Mouse (Mus musculus): ENCODE results near the gene Pitpnc1. TPM values are rescaled to one million over a fixed set of nuclear protein-coding genes. Genes with fewer than 3 reads are reported as not detected.
A peak's percentile ranks its signal among the peaks of the same experiment; 100 is the strongest.

Gene Pitpnc1
- polyA plus RNA-seq, 1 experiment, result 23.1 TPM

- peaks cover 18% of the 10 kb centered on the region for H3K4me1 ChIP-seq (ENCODE audit: control insufficient read depth, insufficient read depth, insufficient read length, low read length)
- no peak overlapping the region for H3K4me3 ChIP-seq (ENCODE audit: insufficient read depth, low read depth, low read length)
- H3K27ac ChIP-seq (replicated peaks; ENCODE audit: low read depth, low read length), result no peak overlapping the region
These were observed 196.3 kb downstream of the Pitpnc1 start for GRCm38 (mm10) chr11:107274206-107274605.

DNA sequence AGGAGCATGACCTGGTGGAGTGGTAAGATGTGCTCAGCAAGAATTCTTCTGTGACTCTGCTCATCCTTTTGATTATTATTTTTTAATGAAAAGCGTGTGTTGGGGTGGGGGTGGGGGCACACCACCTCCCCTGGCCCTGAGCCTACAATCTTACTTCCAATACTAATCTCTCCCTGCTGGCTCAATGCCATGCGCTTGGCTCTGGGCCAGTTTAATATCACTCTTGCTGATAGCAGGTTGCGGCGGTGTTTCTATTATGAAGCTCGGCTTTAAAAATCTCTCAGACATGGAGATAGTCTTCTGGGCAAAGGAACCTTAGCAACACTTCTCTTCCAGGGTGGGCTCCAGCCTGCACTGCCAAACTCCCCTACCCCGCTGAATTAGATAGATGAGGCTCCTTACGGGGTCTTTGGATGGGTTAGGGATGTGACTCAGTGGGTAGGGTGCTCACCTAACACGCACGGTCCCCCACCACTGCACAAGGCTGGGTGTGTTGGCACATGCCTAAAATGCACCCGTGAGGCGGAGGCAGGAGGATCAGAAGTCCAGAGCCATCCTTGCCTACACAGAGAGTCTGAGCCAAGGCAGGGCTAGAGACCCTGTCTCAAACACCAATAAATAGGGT lies 198.0 kb downstream of the Pitpnc1 start:
- peaks cover 12% of the 10 kb centered on the region for H3K4me1 ChIP-seq (ENCODE audit: control insufficient read depth, insufficient read depth, insufficient read length, low read length)
- no peak overlapping the region for H3K27ac ChIP-seq (replicated peaks; ENCODE audit: low read depth, low read length)
- H3K4me3 ChIP-seq (ENCODE audit: insufficient read depth, low read depth, low read length), result no peak overlapping the region

DNA sequence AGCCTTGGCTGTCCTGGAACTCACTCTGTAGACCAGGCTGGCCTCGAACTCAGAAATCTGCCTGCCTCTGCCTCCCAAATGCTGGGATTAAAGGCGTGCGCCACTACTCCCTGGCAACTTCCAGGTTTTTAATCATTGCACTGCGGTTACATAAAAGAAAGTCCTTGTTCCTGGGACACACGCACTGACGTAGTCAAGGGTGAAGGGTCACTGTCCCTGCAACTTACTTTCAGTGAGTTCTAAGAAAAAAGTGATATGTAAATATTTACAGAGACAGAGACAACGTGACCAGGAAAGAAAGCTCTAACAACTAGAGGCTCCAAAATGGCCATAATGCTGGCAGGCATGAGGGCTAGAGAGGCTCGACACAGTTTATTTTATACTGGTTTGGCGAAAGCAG lies 199.9 kb downstream of the Pitpnc1 start:
- Histone ChIP-seq H3K4me3 (ENCODE audit: insufficient read depth, low read depth, low read length) (no peak overlapping the region), H3K4me1 (ENCODE audit: control insufficient read depth, insufficient read depth, insufficient read length, low read length) (no peaks in the 10 kb centered on the region), H3K27ac (replicated peaks; ENCODE audit: low read depth, low read length) (0 out of 2 replicates have a peak overlapping the region, but pooled peaks have one; percentile 39)

DNA sequence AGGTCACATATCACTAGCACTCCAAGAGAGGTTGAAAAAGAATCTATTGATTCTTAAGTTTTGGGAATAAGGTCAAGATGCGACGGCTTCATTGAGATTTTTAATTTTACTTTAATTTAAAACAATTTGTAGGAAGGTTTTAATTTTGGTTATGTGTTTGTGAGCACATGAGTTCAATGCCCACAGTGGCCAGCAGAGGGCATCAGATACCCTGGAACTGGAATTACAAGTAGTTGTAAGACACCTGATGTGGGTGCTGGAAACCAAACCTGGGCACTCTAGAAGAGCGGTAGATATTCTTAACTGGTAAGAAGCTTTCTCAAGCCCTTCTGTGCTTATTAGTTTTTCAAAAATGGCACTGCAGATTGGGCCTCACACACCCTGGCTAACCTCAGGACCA lies 203.0 kb downstream of the Pitpnc1 start:
- 0 out of 2 replicates have a peak, but pooled peaks cover 5% of the 10 kb centered on the region for H3K4me1 ChIP-seq (ENCODE audit: control insufficient read depth, insufficient read depth, insufficient read length, low read length)
- H3K27ac ChIP-seq (replicated peaks; ENCODE audit: low read depth, low read length), result no peak overlapping the region
- no peak overlapping the region for H3K4me3 ChIP-seq (ENCODE audit: insufficient read depth, low read depth, low read length)

DNA sequence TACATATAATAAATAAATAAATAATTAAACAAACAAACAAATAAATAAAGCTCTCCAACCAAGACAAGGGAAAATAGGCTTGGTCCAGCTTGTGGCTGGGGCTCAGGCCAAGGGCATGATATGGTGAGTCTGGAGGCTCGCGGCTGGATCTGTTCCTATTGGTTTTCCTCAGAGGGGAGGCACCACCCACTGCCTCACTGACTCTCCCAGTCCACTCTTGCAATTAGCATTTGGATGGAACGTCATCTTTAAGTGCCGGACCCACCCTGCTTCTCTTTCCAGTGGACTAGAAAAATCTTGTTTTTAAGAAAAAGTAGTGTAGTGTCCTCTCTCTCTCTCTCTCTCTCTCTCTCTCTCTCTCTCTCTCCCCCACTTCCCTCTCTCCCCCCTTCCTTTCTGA lies 204.6 kb downstream of the Pitpnc1 start:
- Histone ChIP-seq H3K4me3 (ENCODE audit: insufficient read depth, low read depth, low read length) (no peak overlapping the region), H3K4me1 (ENCODE audit: control insufficient read depth, insufficient read depth, insufficient read length, low read length) (0 out of 2 replicates have a peak, but pooled peaks cover 5% of the 10 kb centered on the region), H3K27ac (replicated peaks; ENCODE audit: low read depth, low read length) (0 out of 2 replicates have a peak overlapping the region, but pooled peaks have one; percentile 2)

- Histone ChIP-seq H3K4me3 (ENCODE audit: insufficient read depth, low read depth, low read length) (no peak overlapping the region), H3K27ac (replicated peaks; ENCODE audit: low read depth, low read length) (0 out of 2 replicates have a peak overlapping the region, but pooled peaks have one; percentile 8), H3K4me1 (ENCODE audit: control insufficient read depth, insufficient read depth, insufficient read length, low read length) (0 out of 2 replicates have a peak, but pooled peaks cover 5% of the 10 kb centered on the region)
These were observed 205.4 kb downstream of the Pitpnc1 start for GRCm38 (mm10) chr11:107264889-107265615.

DNA sequence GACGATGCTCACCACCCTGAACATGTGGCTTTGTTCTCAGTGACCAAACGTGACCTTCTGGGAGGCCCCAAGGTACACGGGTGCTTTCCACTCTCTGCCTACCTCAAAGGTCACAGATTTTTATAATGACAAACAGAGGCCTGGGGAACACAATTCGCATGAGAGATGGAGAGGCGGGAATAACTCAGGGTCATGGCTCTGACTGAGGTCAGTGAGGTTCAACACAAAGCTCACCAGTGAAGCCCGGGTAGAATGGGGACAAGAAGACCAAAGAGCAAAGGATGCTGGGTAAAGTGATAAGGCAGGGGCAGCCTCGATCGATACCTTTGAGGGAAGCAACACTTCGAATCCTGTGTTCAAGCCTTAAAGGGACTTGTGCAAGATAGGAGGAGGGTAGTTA lies 206.7 kb downstream of the Pitpnc1 start:
- H3K4me1 ChIP-seq (ENCODE audit: control insufficient read depth, insufficient read depth, insufficient read length, low read length), result 0 out of 2 replicates have a peak, but pooled peaks cover 5% of the 10 kb centered on the region
- no peak overlapping the region for H3K27ac ChIP-seq (replicated peaks; ENCODE audit: low read depth, low read length)
- H3K4me3 ChIP-seq (ENCODE audit: insufficient read depth, low read depth, low read length), result no peak overlapping the region

DNA sequence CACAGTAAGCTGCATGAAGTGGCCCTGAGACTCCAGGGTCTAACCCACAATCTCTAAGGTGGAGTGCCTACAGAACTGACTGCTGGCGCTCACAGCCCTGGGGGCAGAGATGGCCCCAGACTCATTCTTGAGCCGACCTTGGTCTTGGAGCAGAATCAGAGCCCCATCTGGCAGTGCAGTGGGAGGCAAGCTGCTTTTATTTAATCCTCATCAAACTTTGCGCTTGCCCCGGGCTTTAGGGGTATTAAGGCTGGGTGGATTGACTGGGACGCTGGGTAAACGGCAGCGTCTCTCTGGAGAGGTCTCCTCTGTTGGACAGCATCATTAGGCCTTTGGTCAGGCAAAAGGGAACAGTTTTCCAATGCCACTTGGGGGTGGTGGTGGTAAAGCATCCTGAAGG lies 211.1 kb downstream of the Pitpnc1 start:
- Histone ChIP-seq H3K4me1 (ENCODE audit: control insufficient read depth, insufficient read depth, insufficient read length, low read length) (0 out of 2 replicates have a peak, but pooled peaks cover 3% of the 10 kb centered on the region), H3K4me3 (ENCODE audit: insufficient read depth, low read depth, low read length) (no peak overlapping the region), H3K27ac (replicated peaks; ENCODE audit: low read depth, low read length) (no peak overlapping the region)

- Histone ChIP-seq H3K4me1 (ENCODE audit: control insufficient read depth, insufficient read depth, insufficient read length, low read length) (no peaks in the 10 kb centered on the region), H3K27ac (replicated peaks; ENCODE audit: low read depth, low read length) (no peak overlapping the region), H3K4me3 (ENCODE audit: insufficient read depth, low read depth, low read length) (no peak overlapping the region)
These were observed 215.3 kb downstream of the Pitpnc1 start for GRCm38 (mm10) chr11:107255185-107255584.

DNA sequence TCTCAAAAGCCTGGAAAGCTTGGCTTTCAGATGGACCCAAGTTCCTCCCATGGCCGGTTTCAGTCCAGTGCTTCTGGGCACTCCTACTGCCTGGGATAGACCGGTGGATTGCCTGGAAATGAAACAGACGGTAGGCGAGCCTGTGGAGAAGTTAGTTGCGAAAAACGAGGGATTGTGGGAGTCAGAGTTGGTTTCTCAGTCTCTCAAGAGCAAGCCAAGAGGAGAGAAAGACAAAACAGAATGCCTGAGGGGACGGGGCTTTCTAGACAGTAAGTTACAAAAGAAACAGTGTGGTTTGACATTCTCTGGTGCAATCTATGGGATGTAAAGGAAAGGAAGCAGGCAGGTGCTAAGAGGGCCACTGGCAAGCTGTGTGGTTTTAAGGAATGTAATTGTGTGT lies 216.3 kb downstream of the Pitpnc1 start:
- Histone ChIP-seq H3K4me3 (ENCODE audit: insufficient read depth, low read depth, low read length) (no peak overlapping the region), H3K27ac (replicated peaks; ENCODE audit: low read depth, low read length) (no peak overlapping the region)

GRCm38 (mm10) chr11:107252026-107252425 lies 218.5 kb downstream of the Pitpnc1 start:
- H3K4me3 ChIP-seq (ENCODE audit: insufficient read depth, low read depth, low read length), result no peak overlapping the region
- H3K4me1 ChIP-seq (ENCODE audit: control insufficient read depth, insufficient read depth, insufficient read length, low read length), result no peaks in the 10 kb centered on the region
- H3K27ac ChIP-seq (replicated peaks; ENCODE audit: low read depth, low read length), result no peak overlapping the region

More for the DNA sequence above, 216.3 kb downstream of the Pitpnc1 start:
- no peaks in the 10 kb centered on the region for H3K4me1 ChIP-seq (ENCODE audit: control insufficient read depth, insufficient read depth, insufficient read length, low read length)

GRCm38 (mm10) chr11:107251460-107251859 lies 219.0 kb downstream of the Pitpnc1 start:
- Histone ChIP-seq H3K4me3 (ENCODE audit: insufficient read depth, low read depth, low read length) (no peak overlapping the region), H3K27ac (replicated peaks; ENCODE audit: low read depth, low read length) (no peak overlapping the region), H3K4me1 (ENCODE audit: control insufficient read depth, insufficient read depth, insufficient read length, low read length) (no peaks in the 10 kb centered on the region)

GRCm38 (mm10) chr11:107250882-107251281 lies 219.6 kb downstream of the Pitpnc1 start:
- no peak overlapping the region for H3K27ac ChIP-seq (replicated peaks; ENCODE audit: low read depth, low read length)
- H3K4me1 ChIP-seq (ENCODE audit: control insufficient read depth, insufficient read depth, insufficient read length, low read length), result no peaks in the 10 kb centered on the region
- no peak overlapping the region for H3K4me3 ChIP-seq (ENCODE audit: insufficient read depth, low read depth, low read length)

DNA sequence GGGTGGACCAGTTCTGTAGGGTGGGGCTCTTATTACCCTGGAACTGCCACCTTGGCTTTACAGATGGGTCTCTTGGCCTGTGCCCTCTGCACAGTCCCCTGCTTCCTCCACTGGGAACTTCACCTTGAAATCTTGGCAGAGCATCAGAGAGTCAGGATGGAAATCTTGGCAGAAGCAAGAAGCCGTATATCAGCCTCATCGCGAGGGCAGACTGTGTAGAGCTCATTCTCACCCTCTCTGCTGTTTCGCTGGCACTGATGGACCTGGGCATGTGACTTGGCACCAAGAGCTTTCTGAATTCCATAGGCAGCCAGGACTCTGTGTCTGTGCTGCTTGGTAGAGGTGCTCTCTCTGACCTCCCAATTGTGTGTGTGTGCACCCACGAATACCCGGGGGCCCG lies 221.7 kb downstream of the Pitpnc1 start:
- H3K27ac ChIP-seq (replicated peaks; ENCODE audit: low read depth, low read length), result no peak overlapping the region

DNA sequence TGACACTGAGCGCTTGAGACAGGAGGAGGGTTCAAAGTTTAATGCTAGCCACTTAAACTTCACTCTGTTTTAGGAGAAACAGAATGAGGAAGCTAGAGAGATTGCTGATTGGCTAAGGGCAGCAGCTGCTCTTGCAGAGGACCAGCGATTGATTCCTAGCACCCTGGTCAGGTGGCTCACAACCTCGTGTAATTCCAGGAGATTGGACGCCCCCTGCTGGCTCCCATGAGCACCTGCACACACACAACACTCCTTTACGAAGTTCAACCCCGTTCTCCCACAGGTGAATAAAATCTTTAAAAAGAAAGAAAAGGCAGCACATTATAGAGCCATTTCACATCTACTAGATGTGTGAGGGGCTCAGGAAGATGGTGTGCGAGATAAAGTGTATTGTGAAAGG lies 224.8 kb downstream of the Pitpnc1 start:
- no peak overlapping the region for H3K4me3 ChIP-seq (ENCODE audit: insufficient read depth, low read depth, low read length)
- H3K4me1 ChIP-seq (ENCODE audit: control insufficient read depth, insufficient read depth, insufficient read length, low read length), result peaks cover 3% of the 10 kb centered on the region; the same call in 1 of the 2 replicates
- H3K27ac ChIP-seq (replicated peaks; ENCODE audit: low read depth, low read length), result no peak overlapping the region

More for the DNA sequence above, 221.7 kb downstream of the Pitpnc1 start:
- H3K4me1 ChIP-seq (ENCODE audit: control insufficient read depth, insufficient read depth, insufficient read length, low read length), result no peaks in the 10 kb centered on the region
- H3K4me3 ChIP-seq (ENCODE audit: insufficient read depth, low read depth, low read length), result no peak overlapping the region

DNA sequence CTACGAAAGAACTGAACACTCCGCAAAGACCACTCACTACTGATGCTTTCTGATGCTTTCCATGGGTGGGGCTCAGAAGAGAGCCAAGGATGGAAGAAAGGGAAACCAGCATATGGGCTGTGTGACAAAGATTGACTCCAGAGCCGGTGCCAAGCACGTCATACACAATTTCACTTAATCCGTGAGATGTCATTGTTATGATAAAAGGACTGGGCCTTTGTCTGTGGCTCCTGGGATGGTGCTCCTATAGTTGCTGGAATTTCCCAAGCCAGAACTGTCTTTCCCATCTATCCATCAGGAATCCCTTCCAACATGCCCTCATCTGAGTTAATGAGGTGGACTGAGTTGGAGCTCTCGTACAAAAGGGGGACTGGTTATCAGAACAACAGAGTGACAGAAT lies 227.4 kb downstream of the Pitpnc1 start:
- no peak overlapping the region for H3K4me3 ChIP-seq (ENCODE audit: insufficient read depth, low read depth, low read length)

More for the DNA sequence above, 227.4 kb downstream of the Pitpnc1 start:
- Histone ChIP-seq H3K27ac (replicated peaks; ENCODE audit: low read depth, low read length) (no peak overlapping the region), H3K4me1 (ENCODE audit: control insufficient read depth, insufficient read depth, insufficient read length, low read length) (peaks cover 3% of the 10 kb centered on the region; the same call in 1 of the 2 replicates)
